Mouse (Mus musculus) right cerebral cortex, postnatal 10 days (tissue): Measurements from ENCODE around the gene Rgs7.

Experiments
- DNase-seq, 2 experiments: peaks; one replicate each; pipeline ENCODE4 v3.0.0; 2021; ENCODE audit warnings: low spot score in 2 of 2

Rgs7 gene

DNA sequence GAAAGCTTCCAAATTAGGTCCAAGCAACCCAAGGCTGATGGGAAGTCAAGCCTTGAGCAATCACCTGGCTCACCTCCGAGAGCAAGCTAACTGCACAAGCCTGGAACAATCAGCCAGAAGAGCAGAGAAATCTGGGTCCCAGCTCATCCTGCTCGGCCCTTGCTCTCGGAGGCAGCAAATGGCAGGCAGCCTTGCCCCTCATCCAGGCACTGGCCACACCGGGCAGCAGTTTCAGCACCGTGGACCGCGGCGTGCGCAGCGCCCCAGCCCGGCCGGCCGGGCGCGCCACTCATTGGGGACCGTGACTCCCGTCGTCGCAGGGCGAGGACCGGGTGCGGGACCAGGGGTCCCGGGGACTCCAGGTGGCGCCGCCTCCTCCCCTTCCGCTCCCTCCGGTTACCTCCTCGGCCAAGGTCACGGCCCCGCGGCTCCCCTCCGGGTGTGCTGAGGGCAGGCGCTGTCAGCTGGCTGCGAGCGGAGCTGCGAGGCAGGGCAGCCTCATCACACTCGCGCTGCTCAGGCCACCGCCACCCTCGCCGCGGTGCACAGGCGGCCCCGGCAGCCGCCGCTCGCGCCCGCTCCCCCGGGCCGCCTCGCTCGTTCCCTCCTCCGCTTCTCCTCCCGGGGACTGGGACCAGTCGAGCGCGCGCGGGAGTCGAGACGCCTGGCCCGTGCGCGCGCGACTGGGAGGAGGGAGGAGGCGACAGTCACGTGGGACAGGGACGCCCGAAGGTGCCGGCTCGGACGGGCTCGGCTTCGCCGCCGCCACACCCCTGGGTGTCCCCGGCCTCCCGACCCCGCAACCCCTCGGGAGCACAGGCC is at the start of gene Rgs7:
Gene Rgs7 (minus strand): TSS at position 640 of the 822 bp plus-strand sequence.
- peak; percentile 89 to 91 for DNase-seq

DNA sequence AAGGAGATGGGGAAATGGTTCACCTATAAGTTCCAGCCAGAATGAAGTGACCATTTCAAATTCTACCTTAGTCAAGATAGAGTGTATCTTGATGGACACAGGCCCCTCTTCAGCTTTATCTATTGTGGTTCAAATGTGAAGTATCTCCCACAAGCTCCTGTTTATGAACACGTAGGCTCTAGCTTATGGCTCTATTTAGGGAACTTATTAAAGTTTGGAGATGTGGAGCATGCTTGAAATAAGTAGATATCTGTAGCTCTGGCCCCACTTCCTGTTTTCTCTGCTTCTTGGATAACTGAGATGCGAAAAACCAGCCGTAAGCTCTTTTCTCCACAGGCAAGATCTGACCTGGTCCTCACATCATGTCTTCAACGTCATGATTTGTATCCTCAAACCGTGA is 48.4 kb upstream of the Rgs7 start:
- DNase-seq: no peak

DNA sequence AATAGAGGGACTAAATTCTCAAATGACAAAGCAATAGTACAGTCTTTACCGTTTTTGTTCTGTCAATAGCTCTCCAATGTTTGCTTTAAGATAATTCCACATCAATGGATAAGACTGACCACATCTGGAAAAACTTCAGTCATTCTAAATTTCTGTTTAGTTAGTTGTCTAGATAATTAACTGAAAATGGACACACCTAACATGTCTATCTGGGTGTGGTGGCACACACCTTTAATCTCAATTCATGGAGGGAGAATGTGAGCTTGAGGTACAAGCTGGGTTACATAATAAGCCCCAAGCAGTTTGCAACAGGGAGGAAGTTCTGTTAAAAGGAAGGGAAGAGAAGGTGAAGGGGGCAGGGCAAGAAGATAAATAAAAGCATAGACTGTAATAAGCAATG is 45.0 kb upstream of the Rgs7 start:
- no peak for DNase-seq

DNA sequence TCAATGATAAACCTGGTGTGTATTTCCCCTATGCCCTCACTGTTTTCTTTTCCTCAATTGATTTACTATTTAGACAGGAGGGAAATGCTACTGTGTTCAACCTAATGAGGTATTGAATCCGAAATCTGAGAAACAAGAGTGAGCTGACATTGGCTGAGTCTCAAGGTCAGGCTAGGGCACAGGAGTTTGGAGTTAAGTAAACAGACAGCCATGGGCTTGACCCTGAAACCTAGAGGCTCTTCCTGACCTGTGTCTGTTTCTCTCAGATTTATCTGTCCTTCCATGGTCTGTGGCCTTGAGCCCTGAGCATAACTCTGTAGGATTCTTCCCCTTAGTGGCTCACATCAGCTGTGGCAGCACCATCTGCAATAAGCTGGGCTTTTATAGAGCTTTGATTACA is 37.6 kb upstream of the Rgs7 start:
- DNase-seq: no peak

DNA sequence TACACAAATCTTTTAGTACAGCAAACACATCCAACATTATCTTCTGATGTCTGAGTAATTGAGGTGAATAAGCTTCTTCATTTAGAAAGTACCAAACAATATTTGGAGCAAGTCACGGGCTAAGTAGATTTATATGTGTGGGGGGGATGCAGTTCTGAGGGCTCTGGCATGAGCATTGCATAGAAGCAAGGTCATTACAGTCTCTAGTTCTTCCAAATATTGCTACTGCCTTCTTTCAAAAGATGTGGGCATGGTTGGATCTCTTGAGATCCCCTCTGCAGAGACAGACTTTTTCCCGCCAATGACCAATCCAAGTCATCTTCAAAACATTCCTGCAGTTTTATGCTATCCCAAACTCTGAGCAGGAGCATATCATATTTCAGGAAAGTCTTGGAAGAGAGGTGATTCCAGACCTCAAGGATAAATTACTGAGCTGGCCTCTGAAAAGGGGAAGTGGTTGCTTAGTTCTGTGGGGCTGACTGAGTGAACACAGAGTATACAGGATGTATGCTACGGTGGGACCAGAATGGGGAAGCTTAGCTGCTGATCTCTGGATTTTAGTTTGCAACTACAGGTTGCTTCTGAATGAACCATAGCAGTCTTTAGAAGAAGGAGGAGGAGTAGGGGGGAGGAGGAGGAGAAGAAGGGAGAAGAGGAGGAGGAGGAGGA is 32.5 kb upstream of the Rgs7 start:
- no peak for DNase-seq

DNA sequence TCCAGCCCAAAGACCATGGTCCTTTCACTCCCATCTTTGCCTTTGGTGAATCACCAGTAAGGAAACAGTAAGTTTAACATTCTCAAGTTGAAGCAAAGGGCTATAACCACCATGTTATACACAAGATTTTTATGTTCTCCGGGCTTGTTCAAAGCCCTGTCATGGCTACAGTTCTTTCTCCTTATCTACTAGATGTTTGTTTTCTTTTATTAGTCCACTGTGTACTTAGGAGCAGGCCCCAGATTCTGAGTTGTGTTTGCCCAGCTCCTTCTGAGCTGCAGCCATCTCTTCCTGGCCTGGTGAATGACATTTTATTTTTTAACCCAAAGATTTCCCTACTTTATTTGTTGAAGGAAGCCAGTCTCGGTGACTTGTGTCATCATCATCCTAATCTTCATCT is 31.3 kb upstream of the Rgs7 start:
- no peak for DNase-seq

DNA sequence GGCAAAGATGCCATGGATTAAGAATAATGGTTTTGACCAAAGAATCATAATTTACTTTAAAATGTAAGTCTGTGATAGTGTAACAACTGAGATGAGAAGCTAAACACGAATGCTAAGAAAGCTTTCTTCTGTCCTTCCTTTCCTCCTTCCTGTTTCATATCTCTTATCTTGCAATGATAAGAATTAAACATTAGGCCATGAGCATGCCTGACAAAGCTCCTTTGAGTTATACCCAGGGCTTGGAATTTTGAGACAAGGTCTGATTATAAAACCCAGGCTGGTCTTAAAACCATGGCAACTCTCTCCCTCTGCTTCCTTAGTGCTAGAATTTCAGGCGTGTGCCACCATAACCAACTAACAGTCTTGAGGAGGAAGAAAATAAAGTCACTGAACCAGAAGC is 22.2 kb upstream of the Rgs7 start:
- no peak for DNase-seq

DNA sequence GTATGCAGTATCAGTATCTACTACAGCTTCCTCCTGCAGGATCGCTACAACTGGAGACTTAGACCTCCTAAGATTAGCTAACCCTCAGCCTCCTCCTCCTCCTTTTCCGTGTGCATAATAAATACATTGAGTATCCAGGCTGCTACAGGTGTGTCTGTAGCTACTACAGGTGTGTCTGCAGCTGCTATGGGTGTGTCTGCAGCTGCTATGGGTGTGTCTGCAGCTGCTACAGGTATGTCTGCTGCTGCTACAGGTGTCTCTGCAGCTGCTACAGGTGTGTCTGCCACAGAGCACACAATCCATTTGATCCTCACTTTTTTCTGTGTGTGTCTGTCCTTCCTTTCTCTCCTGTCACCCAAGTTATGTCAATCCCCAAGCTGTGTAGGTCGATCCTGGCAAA is 19.9 kb upstream of the Rgs7 start:
- no peak for DNase-seq

DNA sequence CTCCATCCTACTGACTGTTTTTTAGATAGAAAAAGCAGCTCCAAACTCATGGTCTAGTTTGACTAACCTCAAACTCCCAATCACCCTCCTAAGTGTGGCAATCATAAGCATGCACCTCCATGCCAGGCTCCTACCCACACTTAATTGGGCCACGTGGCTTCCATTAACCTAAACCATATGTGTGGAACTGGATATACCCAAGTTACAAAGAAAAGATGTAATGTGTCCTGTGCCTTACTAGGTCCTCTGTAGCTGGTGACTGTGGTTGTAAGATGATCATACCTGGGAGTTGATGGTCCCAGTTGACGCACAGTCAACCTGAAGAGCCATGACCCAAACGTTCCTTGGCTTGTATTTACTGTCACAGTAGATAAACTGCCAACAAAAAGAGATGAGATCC is 17.7 kb upstream of the Rgs7 start:
- no peak for DNase-seq

DNA sequence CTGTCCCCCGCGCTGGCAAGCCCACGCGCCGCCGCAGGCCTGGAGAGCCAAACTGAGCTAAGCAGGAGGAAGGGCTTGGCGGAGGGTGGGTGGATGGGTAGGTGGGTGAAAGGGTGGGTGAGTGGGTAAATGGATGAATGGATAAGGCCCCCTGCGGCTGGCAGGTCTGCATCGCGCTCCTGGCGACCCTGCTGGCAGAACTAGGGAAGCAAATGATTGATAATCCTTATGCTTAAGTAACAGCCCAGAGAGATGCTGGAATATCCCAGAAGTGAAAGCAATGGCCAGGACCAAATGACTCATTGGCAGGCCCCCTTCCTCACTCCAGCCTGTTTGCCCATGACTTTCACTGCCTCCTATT is 363 bp upstream of the Rgs7 start:
- DNase-seq: no peak

DNA sequence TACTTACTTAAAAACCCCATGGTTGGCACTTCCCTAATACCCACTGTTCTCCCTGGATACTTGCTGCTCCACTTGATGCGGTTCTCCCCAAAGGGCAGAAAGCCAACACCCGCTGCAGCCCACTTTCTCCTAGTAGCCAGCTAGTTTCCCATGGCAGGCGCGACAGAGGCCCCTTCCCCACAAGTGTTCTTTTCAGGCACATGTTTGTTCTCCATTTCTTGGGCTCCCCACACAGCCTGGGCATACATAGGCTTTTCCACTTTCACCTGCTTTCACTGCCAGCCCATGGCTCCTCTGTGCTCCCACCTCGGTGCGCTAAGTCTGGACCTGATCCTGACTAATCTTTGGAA is 814 bp downstream of the Rgs7 start:
- peak; percentile 51 to 53 for DNase-seq

DNA sequence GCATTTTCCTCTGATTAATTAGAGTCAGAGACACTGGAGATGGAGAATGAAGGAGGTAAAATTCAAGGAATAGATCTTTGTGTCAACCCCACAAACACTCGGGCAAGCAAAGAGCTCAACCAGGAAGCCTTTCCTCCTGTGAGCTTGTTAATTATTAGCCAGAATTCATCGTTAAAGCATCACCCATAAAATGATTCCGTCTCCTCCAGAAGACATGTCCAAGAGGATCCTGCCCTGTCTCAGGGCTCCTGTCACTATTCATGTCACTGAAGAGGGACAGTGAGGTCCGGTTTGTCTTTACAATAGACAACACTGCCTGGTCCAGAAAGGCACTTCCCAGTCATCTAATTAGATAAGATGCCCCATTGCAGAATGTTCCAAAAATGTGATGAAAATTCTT is 7.2 kb downstream of the Rgs7 start:
- DNase-seq: no peak

DNA sequence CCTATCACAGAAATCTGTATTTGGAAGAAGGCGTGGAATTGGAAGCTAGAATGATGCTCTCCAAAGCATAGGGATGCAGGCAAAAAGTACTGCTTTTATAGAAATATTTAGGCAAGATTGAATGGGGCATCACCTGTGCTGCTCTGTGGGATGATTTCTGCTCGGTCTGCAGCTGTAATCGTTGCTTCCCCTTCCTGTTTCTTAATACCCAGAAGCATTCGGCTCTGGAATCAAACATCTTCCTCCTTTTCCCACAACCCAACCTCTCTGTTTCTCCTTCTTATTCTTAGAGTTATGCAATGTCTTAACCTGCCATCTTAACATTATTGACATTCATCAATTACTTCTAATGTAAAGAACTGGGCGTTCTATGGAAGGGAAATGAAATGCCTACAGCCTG is 19.2 kb downstream of the Rgs7 start:
- DNase-seq: no peak

DNA sequence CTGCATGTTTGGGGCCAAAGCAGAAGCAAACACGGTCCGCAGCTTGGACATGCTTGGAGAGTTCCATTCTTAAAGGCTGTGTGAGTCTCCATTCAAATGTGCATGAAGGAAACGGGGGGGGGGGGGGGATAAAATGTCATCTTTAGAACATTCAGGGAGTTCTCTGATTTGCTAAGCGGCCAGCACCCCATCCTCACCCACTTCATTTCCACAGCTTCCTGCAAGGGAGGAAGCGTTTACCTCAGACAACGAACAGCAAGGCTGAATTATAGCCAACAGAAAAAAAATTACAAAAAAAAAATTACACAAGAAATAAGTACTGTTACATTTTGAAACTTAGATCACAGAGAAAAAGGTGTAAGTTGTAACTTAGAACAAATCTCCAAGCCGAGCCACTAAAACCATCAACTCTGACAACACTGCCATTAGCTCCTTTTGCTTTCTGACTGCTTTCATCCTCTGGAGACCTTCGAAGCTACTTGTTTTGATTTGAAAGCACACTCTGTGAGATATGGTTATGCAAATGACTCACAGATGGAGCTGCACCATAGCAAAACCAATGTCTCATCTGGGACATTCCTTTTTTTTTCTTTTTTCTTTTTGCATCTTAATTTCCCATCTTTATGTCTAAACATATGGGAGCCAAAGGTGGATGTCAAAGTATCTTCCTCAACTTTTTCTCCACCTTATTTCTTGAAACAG is 23.1 kb downstream of the Rgs7 start:
- DNase-seq: no peak

DNA sequence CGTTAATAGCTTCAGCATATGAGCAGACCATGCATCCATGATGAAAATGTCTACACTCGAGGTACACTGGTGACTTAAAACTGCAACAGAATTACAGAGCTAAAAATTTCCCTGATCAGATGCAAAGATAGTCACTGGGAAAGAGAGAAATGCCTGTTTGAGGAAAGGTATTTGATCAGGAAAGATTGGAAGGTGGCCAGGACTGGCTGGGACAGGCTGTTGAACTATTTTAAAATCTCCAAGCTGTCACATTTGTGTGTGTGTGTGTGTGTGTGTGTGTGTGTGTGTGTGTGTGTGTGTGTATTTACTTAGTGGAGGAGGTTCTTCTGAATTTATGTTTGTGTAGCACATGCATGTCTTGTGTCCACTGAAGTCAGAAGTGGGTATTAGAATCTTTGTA is 27.7 kb downstream of the Rgs7 start:
- DNase-seq: peak; percentile 42 to 43

DNA sequence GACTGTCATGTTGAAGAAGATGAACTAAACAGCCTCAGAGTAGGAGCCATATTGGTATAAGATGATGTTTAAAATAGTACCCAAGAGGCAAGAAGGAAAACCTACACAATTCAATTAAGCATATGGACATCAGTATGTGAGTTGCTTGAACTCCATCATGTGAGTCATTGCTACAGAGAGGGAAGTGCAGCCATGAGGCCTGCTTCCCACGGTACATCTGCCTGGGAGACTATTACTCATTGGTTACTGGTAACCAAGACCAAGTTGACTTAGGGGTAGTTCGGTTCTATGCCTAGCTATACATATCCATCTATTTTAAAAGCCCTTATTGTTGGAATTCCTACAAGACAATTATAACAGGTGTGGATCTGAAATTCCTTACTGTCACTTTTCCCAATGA is 29.9 kb downstream of the Rgs7 start:
- DNase-seq: no peak

DNA sequence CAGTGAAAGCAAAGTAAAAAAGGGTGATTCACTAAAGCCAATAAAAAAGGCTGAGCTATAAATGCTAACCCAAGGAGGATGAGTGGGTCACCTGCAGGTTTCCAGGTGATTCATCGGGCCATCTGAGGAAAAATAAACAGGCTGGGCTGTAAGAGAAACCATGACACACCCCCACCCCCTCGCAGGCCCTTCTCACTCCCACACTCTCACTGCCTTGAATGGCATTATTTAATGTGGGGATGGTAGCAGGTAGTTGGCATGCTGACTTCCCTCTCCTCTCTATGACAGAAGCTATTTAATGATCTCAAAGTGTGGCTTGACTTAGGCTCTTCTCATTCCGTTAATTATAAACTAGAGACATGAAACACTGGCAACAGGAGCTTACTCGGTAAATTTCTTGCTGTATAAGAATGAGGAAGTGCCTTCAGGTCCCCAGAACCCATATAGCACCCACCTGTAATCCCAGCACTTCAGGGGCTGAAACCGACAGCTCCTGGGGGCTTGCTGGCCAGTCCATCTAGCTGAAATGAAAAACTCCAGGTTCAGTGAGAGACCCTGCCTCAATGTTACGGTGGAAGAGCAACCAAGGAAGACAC is 38.2 kb downstream of the Rgs7 start:
- DNase-seq: no peak

DNA sequence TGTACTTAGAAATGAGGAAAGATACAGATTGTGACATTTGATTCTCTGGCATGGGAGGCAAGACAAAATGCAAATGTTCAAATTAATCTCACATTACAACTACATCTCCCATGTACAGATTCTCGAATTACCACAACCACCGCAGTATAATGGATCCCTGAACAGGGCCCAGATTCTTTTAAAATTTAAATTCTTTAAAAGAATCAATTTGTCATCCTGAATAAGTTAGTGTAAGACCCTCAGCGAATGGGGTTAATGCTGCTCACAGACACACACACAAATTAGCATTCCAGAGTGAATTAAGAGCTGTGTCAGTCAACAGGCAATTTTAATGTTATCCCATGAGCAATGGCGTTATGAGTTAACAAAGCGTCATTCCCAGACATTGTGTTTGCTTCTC is 44.3 kb downstream of the Rgs7 start:
- no peak for DNase-seq

DNA sequence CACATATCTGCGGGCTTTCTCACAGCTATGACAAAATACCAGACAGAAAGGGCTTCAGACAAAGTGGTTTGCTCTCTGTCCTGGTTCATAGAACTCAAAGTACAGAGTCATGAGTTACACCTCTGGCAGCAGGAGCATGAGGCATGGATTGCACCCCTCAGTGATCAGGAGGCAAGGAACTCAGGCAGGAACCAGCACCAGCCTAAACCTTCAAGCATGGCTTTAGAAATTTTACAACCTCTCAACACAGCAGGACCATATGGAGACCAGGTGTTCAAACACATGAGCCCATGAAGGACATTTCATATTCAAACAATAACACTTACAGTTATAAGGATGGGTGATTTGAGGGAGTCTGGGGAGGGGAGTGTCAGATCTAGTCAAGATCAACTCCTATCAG is 49.4 kb downstream of the Rgs7 start:
- DNase-seq: no peak

DNA sequence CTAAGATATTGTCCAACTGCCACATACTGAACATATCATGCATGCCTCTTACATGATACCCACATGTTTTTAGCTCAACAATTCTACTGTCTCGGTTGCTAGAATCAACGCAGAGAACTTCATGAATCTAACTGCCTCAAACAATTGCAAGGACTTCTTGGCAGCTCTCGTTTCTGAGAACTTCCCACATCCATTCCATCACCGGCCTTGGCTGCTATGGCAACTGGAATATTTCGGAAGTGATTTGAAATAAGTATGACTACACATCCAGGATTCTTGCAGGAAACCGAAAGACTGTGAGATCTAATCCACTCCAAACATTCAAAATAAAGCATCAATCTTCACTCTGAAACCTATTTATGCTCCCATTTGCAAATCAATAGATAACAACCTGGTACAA is 50.3 kb downstream of the Rgs7 start:
- peak; percentile 64 to 82 for DNase-seq

DNA sequence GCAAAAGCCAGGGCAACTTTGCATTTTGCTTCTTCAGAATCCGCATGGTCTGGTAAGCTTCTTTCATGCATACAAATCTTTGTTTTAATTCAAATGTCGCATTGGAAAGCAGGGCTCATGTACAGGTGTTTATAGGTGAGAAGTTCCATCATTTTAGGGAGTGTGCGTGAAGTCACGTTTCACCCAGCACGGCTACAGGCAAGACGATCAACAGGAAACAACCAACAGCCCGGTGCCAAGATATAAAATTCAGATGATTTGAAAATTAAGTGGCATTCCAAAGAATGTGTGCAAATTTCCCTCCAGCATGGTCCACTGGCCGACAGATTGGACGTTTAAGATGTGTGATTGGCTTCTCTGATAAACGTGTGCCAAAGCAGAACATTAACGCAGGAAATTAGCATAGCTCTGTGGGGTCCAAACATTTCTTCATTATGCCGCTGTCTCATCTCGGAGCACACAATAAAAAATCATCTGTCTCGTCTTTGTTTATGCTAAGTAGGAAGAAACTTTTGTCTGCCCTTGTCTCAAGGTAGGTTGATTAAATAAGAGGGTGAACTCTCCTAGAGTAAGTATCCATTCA is 58.6 kb downstream of the Rgs7 start:
- no peak for DNase-seq

DNA sequence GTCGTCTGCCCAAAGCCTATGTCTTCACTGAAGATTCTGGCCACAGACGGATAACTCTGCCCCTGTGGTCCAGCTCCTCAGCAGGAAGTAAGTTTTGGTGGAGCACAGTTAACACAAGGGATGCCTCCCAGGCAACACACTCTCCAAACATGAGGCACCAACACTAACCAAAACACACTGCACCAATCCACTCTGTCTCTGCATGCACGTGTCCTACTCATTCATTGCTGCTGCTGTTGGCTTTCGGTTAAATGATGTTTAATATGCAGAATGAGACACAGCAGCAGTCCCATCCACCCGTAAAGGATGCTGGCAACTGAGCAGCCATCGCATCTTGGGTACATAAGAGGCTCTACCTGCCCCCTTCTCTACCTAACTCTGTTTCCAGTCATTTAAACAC is 59.2 kb downstream of the Rgs7 start:
- DNase-seq: no peak
